Mouse (Mus musculus) kidney, adult 18-20 months (tissue): Measurements from ENCODE around the gene Pou6f1.
"Not testable (repeated sequence)": the region's sequence is repeated elsewhere in the genome, so short reads cannot be mapped to it uniquely, and the experiment has no call there.

ENCODE experiments used
- DNase-seq: peaks from one replicate; pipeline ENCODE4 v3.0.0; 2021

Pou6f1 gene

DNA sequence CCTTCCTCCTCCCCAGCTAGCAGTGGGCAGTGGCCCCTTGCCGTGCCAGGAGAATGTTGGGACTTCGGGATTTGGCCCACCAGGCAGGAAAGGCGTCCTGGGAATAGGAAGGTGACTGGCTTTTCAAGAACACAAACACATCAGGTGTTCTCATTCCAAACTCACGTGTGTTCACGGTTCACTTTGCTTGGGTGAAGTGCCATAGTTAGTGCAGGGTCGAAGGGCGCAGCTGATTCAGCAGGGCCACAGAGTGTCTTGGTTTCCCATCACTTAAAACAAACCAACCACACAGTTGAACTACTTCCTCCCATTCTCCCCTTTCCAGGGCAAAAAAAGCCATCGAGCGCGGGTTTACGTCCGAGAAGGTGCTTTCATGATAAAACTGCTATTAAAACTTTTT lies 24.4 kb downstream of the Pou6f1 start:
- DNase-seq: peak; percentile 69

- peak; percentile 30 for DNase-seq
These were observed 25.4 kb downstream of the Pou6f1 start for GRCm38 (mm10) chr15:100574378-100574777.

DNA sequence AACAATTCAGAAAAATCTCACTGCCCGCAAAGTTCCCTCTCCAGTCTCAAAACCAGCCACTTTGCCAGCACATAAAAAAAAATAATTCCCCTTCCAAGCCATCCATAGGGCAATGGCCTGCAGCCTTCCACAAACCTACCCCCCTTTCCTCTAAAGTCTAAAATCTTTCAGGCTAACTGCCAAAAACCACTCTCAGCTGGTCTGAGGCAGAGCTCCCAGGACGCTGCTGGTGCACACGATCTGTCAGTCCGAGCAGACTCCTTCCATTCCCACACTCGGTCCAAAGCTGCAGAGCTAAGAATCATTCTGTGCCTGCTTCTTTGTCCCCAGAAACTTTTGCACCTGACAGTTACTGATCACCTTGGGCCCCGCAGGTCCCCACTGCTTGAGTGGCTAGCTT lies 25.8 kb downstream of the Pou6f1 start:
- peak; percentile 56 for DNase-seq

- no peak for DNase-seq
These were observed 30.5 kb downstream of the Pou6f1 start for GRCm38 (mm10) chr15:100569239-100569638.

DNA sequence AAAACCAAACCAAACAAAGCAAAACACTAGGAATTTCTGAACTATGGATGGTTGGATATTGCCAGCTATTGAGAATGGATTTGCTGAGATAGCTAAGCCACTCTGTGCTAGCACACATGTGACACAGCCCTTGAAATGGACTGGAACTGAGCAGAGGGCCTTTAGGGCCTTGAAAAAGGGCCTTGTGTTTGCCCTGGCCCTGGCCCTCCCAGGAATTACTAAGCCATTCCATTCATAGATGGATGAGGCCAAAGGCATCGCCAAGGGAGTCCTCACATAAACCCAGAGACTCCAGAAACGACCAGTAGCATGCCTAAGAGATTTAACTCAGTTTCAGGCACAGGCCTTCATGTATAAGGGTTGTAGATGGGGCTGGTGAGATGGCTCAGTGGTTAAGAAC lies 33.3 kb downstream of the Pou6f1 start:
- no peak for DNase-seq

- no peak for DNase-seq
These were observed 41.9 kb downstream of the Pou6f1 start for GRCm38 (mm10) chr15:100557705-100558433.

- no peak for DNase-seq
These were observed 43.4 kb downstream of the Pou6f1 start for GRCm38 (mm10) chr15:100556378-100556777.

DNA sequence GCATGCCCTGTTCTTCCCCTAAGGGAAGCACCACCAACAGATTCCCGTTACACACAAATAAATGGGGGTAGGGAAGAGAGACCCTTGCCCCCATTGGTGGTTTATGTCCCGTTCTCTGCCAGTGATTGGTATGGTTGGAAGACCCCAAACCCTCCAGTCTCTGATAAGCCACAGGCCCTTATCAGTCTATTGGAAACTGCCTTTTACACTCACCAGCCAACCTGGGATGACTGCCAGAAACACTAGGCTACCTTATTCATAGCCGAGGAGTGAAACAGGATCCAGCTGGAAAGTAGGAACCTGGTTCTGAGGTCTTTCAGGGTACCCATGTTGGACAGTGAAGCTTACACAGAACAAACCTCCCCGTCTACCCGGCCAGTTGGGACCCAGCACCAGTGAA lies 43.8 kb downstream of the Pou6f1 start:
- no peak for DNase-seq

GRCm38 (mm10) chr15:100551326-100552307 lies 48.2 kb downstream of the Pou6f1 start, which contains the start of gene Tfcp2:
Gene Tfcp2 (minus strand): TSS chr15:100552008.
- peak; percentile 99 for DNase-seq

DNA sequence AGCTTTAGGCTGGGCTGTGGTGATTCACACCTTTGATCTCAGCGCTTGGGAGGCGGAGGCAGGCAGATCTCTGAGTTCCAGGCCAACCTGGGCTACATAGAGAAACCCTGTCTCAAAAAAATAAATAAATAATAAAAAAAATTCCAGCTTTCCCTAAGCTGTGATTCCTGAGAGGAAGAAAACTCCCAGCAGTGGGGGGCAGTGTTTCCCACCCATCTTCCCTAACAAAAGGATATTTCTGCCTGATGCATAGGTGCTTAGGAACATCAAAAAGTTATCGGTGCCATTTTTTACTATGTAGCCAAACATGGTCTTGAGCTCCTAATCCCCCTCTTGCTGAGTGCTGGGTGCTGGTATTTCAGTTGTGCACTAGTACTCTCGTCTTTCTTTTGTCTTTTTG lies 49.5 kb downstream of the Pou6f1 start:
- DNase-seq: peak; percentile 28

DNA sequence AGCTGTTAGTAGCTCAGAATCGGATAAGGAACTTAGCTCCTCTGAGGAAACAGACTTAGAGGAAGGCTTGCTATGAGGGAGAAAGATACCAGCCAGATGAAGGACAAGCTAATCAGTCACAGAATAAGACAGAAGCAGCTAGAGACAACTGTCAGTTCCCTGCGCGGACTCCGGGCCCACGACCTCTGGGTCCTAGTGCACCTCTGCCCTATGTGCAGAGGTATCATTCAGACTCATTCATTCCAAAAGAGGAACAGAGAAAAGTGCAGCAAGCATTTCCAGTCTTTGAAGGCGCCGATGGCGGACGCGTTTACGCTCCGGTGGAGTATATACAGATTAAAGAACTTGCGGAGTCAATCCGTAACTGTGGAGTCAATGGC lies 56.1 kb downstream of the Pou6f1 start:
- DNase-seq: not testable (repeated sequence)

DNA sequence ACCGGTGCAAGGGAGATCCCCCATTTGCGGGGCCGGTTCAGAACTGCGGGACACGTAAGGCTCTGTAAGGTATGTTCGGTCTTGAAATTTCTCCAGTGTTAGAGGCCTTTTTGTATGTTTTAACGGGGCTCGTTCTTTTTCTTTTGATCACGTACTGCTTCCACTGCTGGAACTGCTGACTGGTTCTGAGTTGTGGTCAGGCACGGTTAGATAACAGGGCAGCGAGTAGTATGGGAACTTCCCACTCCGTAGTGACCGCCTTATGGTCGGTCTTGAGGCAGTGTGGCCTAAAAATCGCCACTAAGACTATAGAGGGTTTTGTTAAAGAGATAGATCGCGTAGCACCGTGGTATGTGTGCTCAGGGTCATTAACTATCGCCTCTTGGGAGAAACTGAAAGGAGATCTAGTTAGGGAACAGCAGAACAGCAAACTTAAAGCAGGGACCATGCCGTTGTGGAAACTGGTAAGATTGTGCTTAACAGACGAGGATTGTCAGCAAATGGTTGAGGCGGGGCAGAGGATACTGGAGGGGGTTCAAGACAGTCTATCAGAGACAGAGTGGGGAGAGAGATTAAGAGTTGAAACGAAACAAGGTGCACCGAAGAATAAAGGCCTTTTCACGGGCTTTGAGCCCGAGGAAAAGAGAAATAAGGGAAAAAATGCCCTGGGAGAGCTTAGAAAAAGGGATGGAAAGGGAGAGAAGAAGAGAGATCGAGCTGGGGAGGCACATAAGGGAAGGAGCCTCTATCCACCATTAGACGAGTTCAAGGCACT lies 56.7 kb downstream of the Pou6f1 start:
- not testable (repeated sequence) for DNase-seq

- no peak for DNase-seq
These were observed 58.4 kb downstream of the Pou6f1 start for GRCm38 (mm10) chr15:100541426-100541825.

DNA sequence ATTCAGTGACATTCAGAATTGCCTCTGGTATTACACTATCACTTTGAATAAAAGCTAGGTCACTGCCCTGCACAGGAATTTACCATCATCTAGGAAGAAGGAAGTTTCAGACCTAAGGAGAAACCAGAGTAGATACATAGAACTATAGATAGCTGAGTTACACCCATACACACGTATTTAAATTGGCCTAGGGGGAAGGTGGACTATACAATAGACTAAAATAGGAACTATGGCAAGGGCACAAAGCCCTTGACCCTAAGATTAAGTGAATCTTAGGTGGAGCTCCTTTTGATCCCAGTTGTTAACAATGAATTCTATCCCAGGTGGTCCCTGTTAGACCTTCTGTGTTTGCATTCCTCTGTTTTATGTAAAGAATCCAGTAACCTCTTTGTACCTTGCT lies 58.8 kb downstream of the Pou6f1 start:
- not testable (repeated sequence) for DNase-seq

- DNase-seq: no peak
These were observed 60.4 kb downstream of the Pou6f1 start for GRCm38 (mm10) chr15:100539411-100539810.

DNA sequence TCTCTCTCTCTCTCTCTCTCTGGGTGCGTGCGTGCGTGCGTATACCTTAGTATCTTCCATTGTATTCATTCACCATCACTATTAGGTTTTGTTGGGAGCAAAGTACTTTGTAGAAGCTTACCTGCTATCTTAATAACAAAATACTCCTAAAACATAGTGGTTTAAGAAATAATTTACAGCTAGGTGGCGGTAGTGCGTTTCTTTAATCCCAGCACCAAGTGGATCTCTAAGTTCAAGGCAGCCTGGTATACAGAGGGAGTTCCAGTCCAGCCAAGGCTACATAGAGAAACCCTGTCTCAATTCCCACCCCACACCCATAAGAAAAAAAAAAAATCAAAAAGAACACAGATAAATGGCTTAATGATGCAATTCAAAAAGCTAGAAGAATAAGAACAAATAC lies 61.9 kb downstream of the Pou6f1 start:
- DNase-seq: no peak

GRCm38 (mm10) chr15:100527900-100528299 lies 71.9 kb downstream of the Pou6f1 start:
- DNase-seq: no peak

DNA sequence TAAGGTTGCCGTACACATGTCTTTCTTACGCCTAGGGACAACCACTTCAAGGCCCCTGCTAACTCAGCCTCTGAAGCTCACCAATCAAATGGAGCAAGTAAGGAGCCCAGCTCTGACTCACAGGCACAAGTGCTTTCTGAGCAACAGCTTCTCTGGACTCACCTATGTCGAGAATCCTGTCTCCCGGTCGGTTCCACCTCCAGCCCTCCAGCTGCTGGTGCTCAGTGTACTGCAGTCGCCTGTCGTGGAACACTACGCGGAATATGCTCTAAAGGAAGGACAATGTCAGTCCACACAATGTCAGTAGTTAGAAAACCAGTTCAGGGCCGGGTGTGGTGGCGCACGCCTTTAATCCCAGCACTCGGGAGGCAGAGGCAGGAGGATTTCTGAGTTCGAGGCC lies 74.4 kb downstream of the Pou6f1 start:
- DNase-seq: no peak
